Mouse (Mus musculus) CH12.LX (cell line): ENCODE results near the gene Opa1.

Experiments
- BHLHE40 ChIP-seq: IDR thresholded peaks from 2 replicates; pipeline ENCODE4 v1.6.1; 2011; ENCODE audit warnings: mild to moderate bottlenecking, low read depth, low read length, improper control_type of control experiment
- CTCF ChIP-seq, 2 experiments: IDR thresholded peaks in 1 of 2; conservative IDR thresholded peaks in 1 of 2; 2 replicates each; pipeline ENCODE4 v1.5.1; 2011 to 2012; ENCODE audit warnings: low read depth in 2 of 2, low read length in 2 of 2, improper control_type of control experiment in 1 of 2, inconsistent platforms in 1 of 2, mild to moderate bottlenecking in 1 of 2, moderate library complexity in 1 of 2
- ELF1 ChIP-seq: IDR thresholded peaks from 2 replicates; pipeline ENCODE4 v1.6.1; 2014; ENCODE audit warnings: low read depth, mild to moderate bottlenecking, inconsistent platforms, low read length, improper control_type of control experiment
- EP300 ChIP-seq: IDR thresholded peaks from 2 replicates; pipeline ENCODE4 v1.6.1; 2011; ENCODE audit warnings: low read length, improper control_type of control experiment
- ETS1 ChIP-seq: conservative IDR thresholded peaks from 2 replicates; pipeline ENCODE4 v1.6.1; 2012; ENCODE audit warnings: low read depth, mild to moderate bottlenecking, inconsistent platforms, low read length, improper control_type of control experiment, moderate library complexity
- IRF4 ChIP-seq: IDR thresholded peaks from 2 replicates; pipeline ENCODE4 v1.6.1; 2014; ENCODE audit warnings: low read depth, mild to moderate bottlenecking, inconsistent platforms, low read length, improper control_type of control experiment
- MXI1 ChIP-seq: IDR thresholded peaks from 2 replicates; pipeline ENCODE4 v1.6.1; 2011; ENCODE audit warnings: mild to moderate bottlenecking, low read depth, low read length, improper control_type of control experiment
- MYC ChIP-seq: IDR thresholded peaks from 2 replicates; pipeline ENCODE4 v1.6.1; 2011; ENCODE audit warnings: low read depth, mild to moderate bottlenecking, improper control_type of control experiment, low read length
- POLR2A ChIP-seq: IDR thresholded peaks from 2 replicates; pipeline ENCODE4 v1.6.1; 2011; ENCODE audit warnings: low read depth, mild to moderate bottlenecking, improper control_type of control experiment, low read length
- SMC3 ChIP-seq: IDR thresholded peaks from 2 replicates; pipeline ENCODE4 v1.6.1; 2011; ENCODE audit warnings: low read depth, low read length, improper control_type of control experiment
- USF1 ChIP-seq: IDR thresholded peaks from 2 replicates; pipeline ENCODE4 v1.6.1; 2014; ENCODE audit warnings: low read depth, mild to moderate bottlenecking, inconsistent platforms, low read length, improper control_type of control experiment
- ZNF384 ChIP-seq: IDR thresholded peaks from 2 replicates; pipeline ENCODE4 v1.6.1; 2012; ENCODE audit warnings: low read depth, low read length, improper control_type of control experiment, inconsistent platforms

DNA sequence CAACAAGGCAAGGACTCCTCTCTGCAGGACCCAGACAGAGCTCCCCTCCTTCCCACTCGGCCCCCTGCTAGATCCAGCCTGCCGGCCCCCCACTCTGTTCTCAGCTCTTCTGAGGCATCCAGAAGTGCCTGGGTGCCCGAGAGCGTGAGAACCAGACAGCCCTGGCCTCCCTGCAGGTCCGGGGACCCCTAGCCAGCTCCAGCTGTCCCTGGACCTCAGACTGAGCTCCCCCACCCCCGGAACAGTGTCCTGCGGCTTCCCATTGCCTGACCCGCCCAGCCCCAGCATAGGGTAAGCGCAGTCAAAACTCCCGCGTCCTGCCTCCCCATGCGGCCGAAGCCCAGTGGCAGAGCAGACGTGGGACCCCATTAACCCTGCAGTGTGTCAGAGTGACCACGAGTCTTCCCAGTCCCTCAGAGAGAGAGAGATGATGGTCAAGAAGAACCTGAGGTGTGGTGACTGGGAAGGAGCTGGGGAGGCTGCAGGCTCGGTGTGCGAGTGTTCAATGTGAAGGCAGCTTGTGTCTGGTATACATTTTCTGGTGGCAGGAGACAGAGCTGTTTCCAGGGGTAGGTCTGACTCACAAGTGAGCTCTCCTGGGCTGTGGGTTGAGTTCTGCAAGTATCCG lies 101.5 kb downstream of the Opa1 start:
- TF ChIP-seq USF1 (no peak), ETS1 (no peak), BHLHE40 (no peak), EP300 (no peak), CTCF (conservative IDR thresholded peaks at IDR 0.05 in 1 of 2, IDR thresholded peaks at IDR 0.05 in 1 of 2; ENCODE audit: low read depth in 2 of 2, low read length in 2 of 2) (no peak), POLR2A (no peak), ELF1 (no peak), MXI1 (no peak), SMC3 (no peak), MYC (no peak), IRF4 (no peak), ZNF384 (no peak)
